Mouse (Mus musculus) stomach, postnatal 0 days (tissue): ENCODE data around the gene Cpne5. TPM values are rescaled to one million over a fixed set of nuclear protein-coding genes. Genes with fewer than 3 reads are reported as not detected.

Source experiments
- ATAC-seq: fragments of 200-750 bp; cut with Nextera tagmentation; 2 replicates; pipeline ENCODE4 v1.8.0; 2017; ENCODE audit not compliant: low FRiP score, low TSS enrichment
- DNase-seq: peaks from one replicate; pipeline ENCODE4 v3.0.0-alpha.2; 2016; ENCODE audit warnings: low spot score
- H3K27ac ChIP-seq: fragments of 300-500 bp; sonication (generic); replicated peaks from 2 replicates; pipeline ENCODE4 v1.5.1; 2014; ENCODE audit warnings: mild to moderate bottlenecking, control low read depth
- H3K27me3 ChIP-seq: fragments of 300-500 bp; sonication (generic); 2 replicates; pipeline ENCODE4 v1.6.1; 2014; ENCODE audit warnings: low read length; ENCODE audit not compliant: control insufficient read depth, insufficient read depth
- H3K36me3 ChIP-seq: fragments of 300-500 bp; sonication (generic); 2 replicates; pipeline ENCODE4 v1.6.1; 2014; ENCODE audit warnings: low read length, mixed read lengths; ENCODE audit not compliant: control insufficient read depth, insufficient read depth
- H3K4me1 ChIP-seq: fragments of 300-500 bp; sonication (generic); replicated peaks from 2 replicates; pipeline ENCODE4 v1.6.1; 2014; ENCODE audit warnings: antibody characterized with exemption; ENCODE audit not compliant: control insufficient read depth, insufficient read depth
- H3K4me2 ChIP-seq: fragments of 300-500 bp; sonication (generic); replicated peaks from 2 replicates; pipeline ENCODE4 v1.6.1; 2014; ENCODE audit warnings: low read depth, mild to moderate bottlenecking, control low read depth, moderate library complexity
- H3K4me3 ChIP-seq: fragments of 300-500 bp; sonication (generic); 2 replicates; pipeline ENCODE4 v1.5.1; 2014; ENCODE audit warnings: low read depth, low read length, control low read depth
- H3K9ac ChIP-seq: fragments of 300-500 bp; sonication (generic); 2 replicates; pipeline ENCODE4 v1.6.1; 2014; ENCODE audit warnings: mild to moderate bottlenecking, low read length, control low read depth, mixed read lengths
- H3K9me3 ChIP-seq: fragments of 300-500 bp; sonication (generic); 2 replicates; pipeline ENCODE4 v1.6.1; 2016; ENCODE audit warnings: low read length; ENCODE audit not compliant: control insufficient read depth
- CTCF ChIP-seq: IDR thresholded peaks from 2 replicates; pipeline ENCODE4 v1.5.1; 2016; ENCODE audit warnings: antibody characterized with exemption, low read depth, mild to moderate bottlenecking, moderate library complexity
- EP300 ChIP-seq: optimal IDR thresholded peaks from 2 replicates; pipeline ENCODE3; 2016; ENCODE audit warnings: antibody characterized with exemption
- WGBS: fragments of 180-500 bp; shearing (Covaris S2); extraction: QIAGEN DNeasy Blood & Tissue Kit; methylation state at CpG from one replicate; pipeline ENCODE4 v1.1.7; 2014; 5-methylcytosine and 5-hydroxymethylcytosine counted together
- polyA plus RNA-seq: library from polyadenylated mRNA; unstranded; fragments of >200 nt; fragmentation: Nextera tagmentation; extraction: Ambion mirVana; gene quantifications from 2 replicates; pipeline ENCODE4 v1.2.1, GENCODE M21; 2015

Cpne5 gene
- polyA plus RNA-seq, 1 experiment from 2014 or later, result 4.8 TPM

DNA sequence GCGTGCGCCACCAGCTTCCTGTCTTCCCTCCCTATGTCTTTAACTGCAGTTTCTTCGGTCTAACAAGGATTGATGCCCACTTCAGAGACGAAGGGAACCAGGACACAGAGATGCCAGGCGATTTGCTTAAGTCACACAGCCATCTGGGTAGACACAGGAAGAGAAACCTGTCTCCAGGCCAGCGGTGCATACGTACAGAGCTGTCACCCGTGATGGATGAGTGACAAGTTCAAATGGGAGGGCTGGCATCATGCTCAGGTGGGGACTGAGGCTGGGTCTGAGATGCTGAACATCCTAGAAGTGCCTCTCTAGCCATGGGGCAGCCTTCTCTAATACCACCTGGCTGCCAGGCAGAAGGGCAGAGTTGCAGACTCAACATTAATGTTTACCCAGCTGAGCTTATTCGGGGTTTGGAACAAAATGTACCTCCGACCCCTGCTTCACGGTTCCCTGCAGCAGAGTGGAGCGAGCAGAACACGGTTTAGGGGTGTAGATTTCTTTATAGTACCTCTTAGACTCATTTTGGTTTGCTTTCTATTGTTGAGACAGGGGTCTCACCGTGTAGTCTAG is 67.5 kb downstream of the Cpne5 start:
- no peak overlapping the region for H3K27ac ChIP-seq
- H3K4me3 ChIP-seq, result no peak overlapping the region
- no peak for TF ChIP-seq CTCF
- TF ChIP-seq EP300, result no peak
- no peaks in the 10 kb centered on the region for H3K27me3 ChIP-seq
- no peak for ATAC-seq
- DNase-seq, result no peak
- H3K36me3 ChIP-seq, result no peaks in the 10 kb centered on the region
- WGBS, result 55% methylated on average over 14 of the region's 14 CpGs
- no peak overlapping the region for H3K9ac ChIP-seq
- no peaks in the 10 kb centered on the region for H3K9me3 ChIP-seq
- H3K4me1 ChIP-seq, result peaks cover 4% of the 10 kb centered on the region
- H3K4me2 ChIP-seq, result no peak overlapping the region

DNA sequence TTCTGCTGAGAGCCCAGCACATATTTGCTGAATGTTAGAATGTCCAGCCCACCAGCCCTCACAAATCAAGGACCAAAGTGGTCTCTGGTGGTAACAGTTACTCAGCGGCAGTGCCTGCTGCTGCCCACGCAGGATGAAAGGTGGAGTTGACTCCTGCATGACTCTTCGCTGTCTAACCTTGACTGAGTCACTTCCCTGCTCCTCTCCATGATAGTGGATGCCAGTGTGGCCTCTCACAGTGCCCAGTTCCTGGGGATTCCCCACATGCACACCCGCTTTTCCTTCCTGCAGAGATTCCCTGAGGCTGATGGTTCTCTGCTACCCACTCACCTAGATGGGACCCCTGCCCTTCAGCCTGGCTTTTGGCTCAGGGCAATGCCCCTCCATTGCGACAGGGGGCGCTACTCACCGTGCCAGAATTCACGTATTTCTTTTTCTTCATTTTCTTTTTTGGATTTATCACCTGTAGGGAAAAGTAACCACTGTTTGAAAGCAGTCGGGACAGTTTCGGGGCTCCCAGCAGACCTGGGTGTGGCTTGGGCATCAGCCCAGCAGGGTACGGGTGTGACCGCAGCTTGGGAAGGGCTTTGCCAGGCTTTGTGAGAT is 68.9 kb downstream of the Cpne5 start:
- TF ChIP-seq CTCF, result peak; percentile 71
- no peak for TF ChIP-seq EP300
- 61% methylated on average over 12 of the region's 12 CpGs for WGBS
- H3K4me1 ChIP-seq, result peaks cover 4% of the 10 kb centered on the region
- no peak overlapping the region for H3K9ac ChIP-seq
- H3K27me3 ChIP-seq, result no peaks in the 10 kb centered on the region
- peak; percentile 25 for DNase-seq
- H3K9me3 ChIP-seq, result no peaks in the 10 kb centered on the region
- H3K4me2 ChIP-seq, result no peak overlapping the region
- H3K4me3 ChIP-seq, result no peak overlapping the region
- H3K27ac ChIP-seq, result 0 out of 2 replicates have a peak overlapping the region, but pooled peaks have one; percentile 4
- no peak for ATAC-seq
- H3K36me3 ChIP-seq, result no peaks in the 10 kb centered on the region

DNA sequence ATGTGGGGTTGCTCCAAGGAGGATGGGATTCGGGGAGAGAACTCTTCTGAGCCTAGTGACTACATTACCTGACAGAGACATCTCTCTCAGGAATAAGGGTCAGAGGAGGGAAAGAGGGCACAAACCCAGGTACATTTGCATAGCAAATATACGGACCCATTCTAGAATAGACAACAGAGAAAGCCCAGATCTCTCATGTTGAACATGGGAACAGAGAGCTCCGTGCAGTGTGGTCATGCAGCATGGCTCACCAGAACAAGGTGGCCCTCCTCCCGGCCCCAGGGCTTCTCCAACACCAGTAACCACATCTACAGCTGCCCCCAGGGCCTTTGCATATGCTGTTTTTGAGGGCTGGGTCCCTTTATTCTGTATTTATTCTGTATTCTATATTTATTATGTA is 69.5 kb downstream of the Cpne5 start:
- H3K9ac ChIP-seq, result no peak overlapping the region
- no peak for ATAC-seq
- WGBS, result 89% methylated on average over 4 of the region's 4 CpGs

DNA sequence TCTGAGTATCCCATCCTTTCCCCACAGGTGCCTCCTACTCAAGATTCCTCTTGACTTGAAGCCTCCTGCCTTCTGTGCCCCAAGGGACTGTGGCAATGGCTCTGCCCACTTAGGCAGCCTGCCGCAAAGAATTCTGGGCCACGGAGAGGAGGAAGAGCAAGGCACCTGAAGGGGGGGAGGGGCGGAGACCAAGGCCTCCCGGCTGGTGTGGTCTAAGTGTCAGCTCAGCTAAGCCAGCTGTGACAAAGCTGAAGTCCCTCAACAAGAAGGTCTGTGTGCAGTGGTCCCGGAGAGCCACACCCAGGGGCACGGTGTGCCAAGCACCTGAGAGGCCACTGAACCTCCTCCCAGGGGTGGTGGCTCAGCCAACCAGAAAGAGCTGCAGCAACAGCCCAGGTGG is 70.6 kb downstream of the Cpne5 start:
- Histone ChIP-seq H3K36me3 (no peaks in the 10 kb centered on the region), H3K4me3 (no peak overlapping the region), H3K4me2 (no peak overlapping the region), H3K27ac (peak overlapping the region; percentile 81), H3K9me3 (no peaks in the 10 kb centered on the region), H3K27me3 (no peaks in the 10 kb centered on the region), H3K4me1 (peaks cover 4% of the 10 kb centered on the region), H3K9ac (peak overlapping the region; percentile 13; the same call in 1 of the 2 replicates)
- DNase-seq (peak; percentile 45), ATAC-seq (no peak)
- WGBS, result 60% methylated on average over 6 of the region's 6 CpGs
- TF ChIP-seq EP300 (no peak), CTCF (no peak)

More for the DNA sequence above, 69.5 kb downstream of the Cpne5 start:
- Histone ChIP-seq H3K27me3 (no peaks in the 10 kb centered on the region), H3K9me3 (no peaks in the 10 kb centered on the region), H3K27ac (no peak overlapping the region), H3K4me3 (no peak overlapping the region), H3K4me1 (peaks cover 4% of the 10 kb centered on the region), H3K4me2 (no peak overlapping the region), H3K36me3 (no peaks in the 10 kb centered on the region)
- DNase-seq, result no peak
- TF ChIP-seq CTCF, result no peak
- TF ChIP-seq EP300, result no peak

DNA sequence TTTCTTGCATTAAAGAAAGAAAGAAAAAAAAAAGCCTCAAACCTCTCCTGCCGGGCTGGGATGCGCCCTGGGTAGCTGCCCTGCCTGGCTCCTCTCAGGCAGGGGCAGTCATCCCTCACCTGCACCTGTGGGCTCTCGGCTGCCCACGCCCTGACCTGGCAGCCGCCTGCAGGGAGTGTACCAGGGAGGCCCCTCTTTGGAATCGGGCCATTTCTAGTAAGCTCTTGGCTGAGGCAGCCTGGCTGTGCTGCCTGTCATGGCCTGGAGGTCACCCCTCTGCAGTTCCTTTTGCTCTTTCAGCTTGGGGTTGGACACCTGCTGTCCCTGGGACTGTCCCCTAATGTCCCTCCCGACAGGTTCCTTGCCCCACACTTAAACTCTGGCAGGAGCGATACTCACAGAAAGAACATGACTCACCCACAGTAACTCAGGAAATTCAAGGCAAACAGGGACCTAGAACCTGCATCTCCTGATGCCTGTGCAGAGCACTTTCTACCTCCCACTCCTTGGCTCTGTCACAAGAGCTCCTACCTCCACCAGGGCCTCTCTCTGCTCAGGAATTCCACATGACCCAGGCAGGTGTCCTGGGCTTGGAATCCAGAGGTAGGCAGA is 71.9 kb downstream of the Cpne5 start:
- H3K27ac ChIP-seq, result peak overlapping the region; percentile 81
- peak; percentile 65 for ATAC-seq
- H3K4me1 ChIP-seq, result peaks cover 4% of the 10 kb centered on the region
- H3K27me3 ChIP-seq, result no peaks in the 10 kb centered on the region
- peak; percentile 75 for DNase-seq
- 0 out of 2 replicates have a peak overlapping the region, but pooled peaks have one; percentile 1 for H3K9ac ChIP-seq
- WGBS, result 37% methylated on average over 8 of the region's 8 CpGs
- no peaks in the 10 kb centered on the region for H3K9me3 ChIP-seq
- H3K4me3 ChIP-seq, result no peak overlapping the region
- H3K36me3 ChIP-seq, result no peaks in the 10 kb centered on the region
- TF ChIP-seq CTCF, result no peak
- TF ChIP-seq EP300, result peak; percentile 76
- no peak overlapping the region for H3K4me2 ChIP-seq

DNA sequence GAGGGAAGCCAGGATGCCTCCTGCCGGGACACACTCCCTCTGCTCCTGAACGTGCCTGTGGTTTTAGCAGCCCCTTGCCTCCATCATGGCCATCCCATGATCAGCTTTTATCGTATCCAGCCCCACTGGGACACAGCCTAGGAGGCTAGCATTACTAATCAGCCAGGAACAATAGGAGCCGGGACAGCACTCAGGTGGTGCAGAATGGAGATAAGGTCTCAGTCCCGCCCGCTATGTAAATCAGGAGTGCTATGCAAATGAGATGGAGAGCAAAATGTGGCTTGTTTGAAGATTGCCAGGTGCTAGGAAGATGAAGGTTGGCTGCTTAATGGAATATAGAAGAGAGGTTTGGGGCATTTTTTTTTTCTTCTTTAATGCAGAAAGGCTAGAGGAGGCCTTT is 72.5 kb downstream of the Cpne5 start:
- TF ChIP-seq EP300 (no peak), CTCF (0 out of 2 replicates have a peak, but pooled peaks have one; percentile 0)
- Histone ChIP-seq H3K9ac (0 out of 2 replicates have a peak overlapping the region, but pooled peaks have one; percentile 1), H3K27me3 (no peaks in the 10 kb centered on the region), H3K27ac (peak overlapping the region; percentile 81), H3K4me2 (no peak overlapping the region), H3K36me3 (no peaks in the 10 kb centered on the region), H3K4me1 (peaks cover 4% of the 10 kb centered on the region), H3K9me3 (no peaks in the 10 kb centered on the region), H3K4me3 (no peak overlapping the region)
- 47% methylated on average over 6 of the region's 6 CpGs for WGBS
- peak; percentile 57 for DNase-seq
- ATAC-seq, result peak; percentile 62
